Mouse (Mus musculus): ENCODE measurements around the gene Atp6v0c.

The Atp6v0c gene

DNA sequence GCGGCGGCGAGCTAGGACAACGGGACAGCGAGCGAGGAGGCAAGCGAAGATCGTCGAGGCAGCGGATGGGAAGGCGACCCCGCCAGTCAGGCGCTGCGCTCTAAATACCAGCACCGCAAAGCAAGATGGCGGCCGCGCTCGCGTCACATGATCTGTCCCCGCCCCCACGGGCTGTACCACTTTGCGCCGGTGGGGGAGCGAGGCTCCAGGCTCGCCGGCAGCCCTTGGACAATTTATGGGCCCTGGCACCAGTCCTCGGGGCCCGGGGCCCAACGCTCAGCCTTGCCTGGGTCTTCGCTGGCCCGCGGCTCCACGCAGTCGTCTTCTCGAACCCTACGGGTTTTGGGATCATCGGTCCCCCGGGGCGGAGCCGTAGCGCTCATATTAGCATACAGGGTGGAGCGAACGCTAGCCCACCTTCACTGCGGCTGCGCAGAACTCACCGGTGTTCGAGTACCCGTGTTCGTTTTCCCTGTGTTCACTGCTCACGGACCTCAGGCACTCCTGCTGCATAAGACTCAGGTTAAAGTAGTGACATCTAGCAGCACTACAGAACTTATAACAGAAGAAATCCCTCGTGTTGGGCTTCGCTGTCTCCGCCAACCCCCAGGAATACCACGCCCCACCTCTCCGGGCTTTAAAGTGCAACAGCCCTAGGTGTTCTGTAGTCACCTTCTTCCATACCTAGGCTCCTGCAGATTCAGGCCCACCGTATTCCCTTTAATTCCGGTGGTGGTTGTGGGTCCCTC, at the start of gene Atp6v0c:
TSS of gene Atp6v0c (minus strand) at position 386 of the 749 bp plus-strand sequence.
- peak; percentile 96 for DNase-seq (ENCODE audit: extremely low spot score, low spot score)

GRCm38 (mm10) chr17:24216836-24217235, 47.3 kb upstream of the Atp6v0c start:
- DNase-seq (ENCODE audit: extremely low spot score, low spot score): no peak

- no peak for DNase-seq (ENCODE audit: extremely low spot score, low spot score)
Observed at GRCm38 (mm10) chr17:24213186-24213585, 43.7 kb upstream of the Atp6v0c start.

GRCm38 (mm10) chr17:24212441-24213018, 43.0 kb upstream of the Atp6v0c start:
- DNase-seq (ENCODE audit: extremely low spot score, low spot score): no peak

DNA sequence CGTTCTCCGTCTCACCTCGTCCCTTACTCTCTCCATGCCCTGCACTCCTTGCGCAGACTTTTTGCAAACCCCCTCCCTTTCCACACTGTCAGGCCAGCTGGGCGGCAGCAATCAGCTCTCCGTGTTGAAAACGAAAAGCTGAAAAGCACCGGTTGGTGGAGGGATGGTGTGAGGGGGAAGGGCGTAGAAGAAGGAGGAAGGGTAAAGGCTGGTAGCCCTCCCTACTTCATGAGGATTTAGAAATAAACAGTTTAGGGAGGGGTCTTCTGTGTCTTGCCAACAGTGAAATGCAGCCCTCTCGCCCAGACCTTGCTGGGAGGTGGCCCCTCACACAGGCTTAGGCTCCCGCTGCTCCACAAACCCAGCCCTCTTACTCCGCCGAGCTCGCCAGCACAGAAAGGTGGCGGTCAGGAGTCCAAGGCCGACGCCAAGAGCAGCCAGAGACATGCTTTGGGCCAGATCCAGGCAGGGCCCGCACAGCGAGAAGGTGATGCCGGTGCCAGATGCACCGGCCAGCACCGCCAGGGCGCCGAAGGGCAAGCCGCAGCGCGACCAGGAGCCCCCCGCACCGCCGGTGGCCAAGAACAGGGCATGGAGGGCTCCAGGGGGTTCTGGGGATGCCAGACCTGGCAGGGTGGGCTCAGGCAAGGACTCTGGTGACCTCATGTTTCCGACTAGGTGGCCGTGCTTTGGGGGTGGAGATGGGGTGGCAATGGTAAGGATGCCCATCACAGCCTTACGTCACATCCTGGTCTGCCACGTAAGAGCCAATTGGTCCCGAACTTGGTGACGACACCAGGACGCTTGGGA, 42.3 kb upstream of the Atp6v0c start:
- DNase-seq (ENCODE audit: extremely low spot score, low spot score): peak; percentile 72

GRCm38 (mm10) chr17:24210591-24210990, 41.1 kb upstream of the Atp6v0c start:
- DNase-seq (ENCODE audit: extremely low spot score, low spot score): no peak

- no peak for DNase-seq (ENCODE audit: extremely low spot score, low spot score)
Observed at GRCm38 (mm10) chr17:24209916-24210240, 40.4 kb upstream of the Atp6v0c start.

DNA sequence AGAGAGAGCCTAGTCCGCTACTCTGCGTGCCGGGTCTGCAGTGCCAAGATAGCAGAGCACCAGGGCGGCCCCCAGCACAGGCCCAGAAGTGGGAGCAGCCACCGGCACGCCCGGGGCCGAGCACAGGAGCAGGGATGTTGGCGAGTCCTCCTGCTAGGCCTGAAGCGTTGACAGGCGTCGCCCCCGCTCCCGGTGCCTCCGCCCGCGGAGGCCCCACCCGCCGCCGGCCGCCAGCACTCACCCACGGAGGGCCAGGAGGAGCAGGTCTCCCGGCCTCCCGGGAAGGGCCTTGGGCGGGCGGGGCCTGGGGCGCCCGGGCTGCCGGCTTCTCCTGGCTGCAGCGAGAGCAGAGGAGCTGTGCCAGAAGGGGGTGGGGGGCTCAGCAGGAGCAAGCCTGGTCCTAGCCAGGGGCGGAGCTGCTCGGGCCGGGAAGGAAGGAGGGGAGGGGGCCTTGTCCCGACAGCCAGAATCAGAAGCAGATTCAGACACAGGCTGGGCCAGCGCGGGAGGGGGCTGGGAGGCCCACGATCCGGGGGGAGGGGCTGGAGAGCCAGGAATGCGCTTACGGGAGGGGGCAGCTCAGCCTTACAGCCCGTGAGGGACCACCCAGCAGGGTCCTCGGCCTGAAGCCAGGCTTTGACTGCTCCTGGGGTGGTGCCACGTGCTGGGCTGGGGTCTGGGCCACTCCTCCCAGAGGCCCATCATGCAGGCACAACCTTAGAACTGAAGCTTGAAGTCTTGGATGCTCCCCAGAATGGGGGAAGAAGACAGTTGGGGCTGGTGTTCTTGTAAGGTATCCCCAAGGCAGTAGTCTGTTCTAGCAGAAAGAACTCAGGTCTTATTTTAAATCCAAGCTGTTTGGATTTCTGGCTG, 39.8 kb upstream of the Atp6v0c start, which contains the start of gene Ntn3:
TSS of gene Ntn3 (minus strand) at position 489 of the 873 bp plus-strand sequence.
- peak; percentile 82 for DNase-seq (ENCODE audit: extremely low spot score, low spot score)

- no peak for DNase-seq (ENCODE audit: extremely low spot score, low spot score)
Observed at GRCm38 (mm10) chr17:24208641-24209042, 39.1 kb upstream of the Atp6v0c start.

GRCm38 (mm10) chr17:24207768-24208640, 38.5 kb upstream of the Atp6v0c start:
- DNase-seq (ENCODE audit: extremely low spot score, low spot score): peak; percentile 24

DNA sequence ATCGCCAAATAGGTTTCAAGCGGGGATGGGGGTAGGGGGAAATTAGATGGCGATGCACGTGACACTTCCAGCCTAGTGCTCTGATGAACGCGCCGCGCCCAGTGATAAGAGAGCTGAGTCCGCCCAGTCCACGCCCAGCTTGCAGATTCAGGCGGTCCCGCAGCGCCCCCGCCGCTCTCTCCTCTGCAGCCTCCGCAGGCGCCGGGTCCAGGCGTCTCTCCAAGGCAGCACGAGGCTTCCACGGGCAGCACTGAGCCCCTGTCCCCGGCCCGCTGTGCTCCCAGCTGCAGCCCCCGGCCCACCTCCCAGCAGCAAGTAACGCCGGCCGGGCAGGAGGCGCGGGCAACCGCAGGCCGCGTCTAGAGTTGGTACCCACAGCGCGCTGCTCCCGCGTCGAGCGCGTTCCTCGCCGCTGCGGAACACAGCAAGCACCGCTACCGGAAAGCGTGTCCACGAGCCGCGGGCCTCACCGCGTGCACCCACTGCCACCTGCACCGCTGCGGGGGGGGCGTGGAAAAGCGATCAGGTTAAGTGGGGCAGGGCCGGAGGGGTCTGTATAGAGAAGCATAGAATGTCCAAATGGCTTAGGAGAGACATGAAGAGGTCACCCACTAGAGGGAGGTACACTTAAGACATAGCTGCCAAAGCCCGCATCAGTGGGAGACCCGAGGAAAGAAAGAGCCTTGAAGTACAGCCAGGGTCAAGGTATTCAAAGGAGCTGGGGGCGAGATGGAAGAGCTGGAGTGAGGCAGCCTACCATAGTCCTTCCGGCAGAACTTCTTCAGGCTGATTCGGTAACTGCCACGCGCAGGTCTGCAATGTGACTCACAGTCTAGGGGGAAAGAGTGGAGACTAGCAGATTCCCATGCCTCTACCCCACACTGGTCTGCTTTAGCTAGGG, 37.2 kb upstream of the Atp6v0c start:
- peak; percentile 64 for DNase-seq (ENCODE audit: extremely low spot score, low spot score)

DNA sequence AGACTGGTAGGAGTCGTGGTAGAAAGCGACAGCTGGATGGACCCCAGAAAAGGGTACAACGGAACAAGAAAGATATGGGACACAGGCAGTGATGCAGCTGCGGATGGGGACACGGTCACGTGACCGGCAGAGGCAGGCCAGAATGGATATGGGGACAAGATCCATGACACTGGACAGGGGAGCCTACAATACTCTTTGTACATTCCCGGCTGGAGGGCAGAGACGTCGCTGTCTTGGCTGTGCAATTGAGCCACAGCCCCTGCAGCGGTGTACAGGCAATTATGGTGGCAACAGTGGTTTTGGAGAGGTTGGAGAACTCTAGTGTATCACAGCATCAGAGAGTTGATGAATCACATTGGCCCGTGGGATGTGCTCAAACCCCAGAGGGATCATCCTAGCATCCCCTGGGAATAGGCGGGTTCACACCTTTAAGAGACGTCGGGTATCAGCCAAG, 36.4 kb upstream of the Atp6v0c start:
- DNase-seq (ENCODE audit: extremely low spot score, low spot score): no peak

DNA sequence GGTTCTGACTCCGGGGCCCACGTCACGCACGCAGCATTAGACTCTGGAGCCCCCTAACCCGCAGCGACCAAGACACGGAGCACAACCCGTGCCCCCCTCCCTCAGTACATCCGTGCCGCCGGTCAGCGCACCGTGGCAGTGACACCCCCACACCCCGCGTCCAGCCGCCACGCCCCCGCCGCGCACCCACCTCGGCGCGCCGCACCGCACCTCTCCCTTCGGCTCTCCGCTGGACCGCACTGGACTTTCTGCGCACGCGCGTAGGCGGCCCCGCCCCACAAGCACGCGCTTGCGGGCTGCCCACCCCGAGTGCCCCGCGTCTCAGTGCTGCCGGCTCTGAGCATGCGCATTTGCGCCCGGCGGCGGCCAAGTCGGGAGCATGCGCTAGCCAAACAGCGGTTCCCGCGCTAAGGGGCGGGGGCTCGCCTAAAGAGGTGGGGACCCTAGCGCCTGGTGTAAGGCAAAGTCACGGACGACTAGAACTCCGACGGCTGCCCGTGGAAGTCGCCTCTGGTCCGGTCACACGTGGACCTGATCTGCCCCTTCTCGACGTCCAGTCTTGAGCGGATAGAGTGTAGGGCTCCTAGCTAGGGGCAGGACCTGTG, 35.9 kb upstream of the Atp6v0c start, which contains the start of gene Tbc1d24:
TSS of gene Tbc1d24 (minus strand) at position 279 of the 605 bp plus-strand sequence.
- DNase-seq (ENCODE audit: extremely low spot score, low spot score): peak; percentile 96

DNA sequence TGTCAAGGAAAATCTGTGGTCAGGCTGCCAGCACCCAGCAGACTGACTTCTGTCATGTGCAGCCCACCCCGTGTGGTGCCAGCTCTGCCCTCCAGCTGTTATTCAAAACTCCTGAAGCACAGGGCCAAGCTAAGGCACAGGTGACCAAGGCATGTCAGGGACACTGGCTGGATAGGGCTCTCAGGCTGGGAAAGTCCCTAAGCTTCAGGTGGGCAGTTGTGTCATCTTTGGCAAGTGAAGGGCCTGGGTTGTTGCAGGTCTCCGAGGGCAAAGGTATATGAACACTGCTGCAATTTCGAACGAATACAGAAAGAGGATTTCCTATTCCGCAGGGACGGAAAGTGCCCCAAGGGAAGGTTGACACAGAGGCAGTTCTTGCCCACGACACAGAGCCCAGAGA, 35.3 kb upstream of the Atp6v0c start:
- peak; percentile 17 for DNase-seq (ENCODE audit: extremely low spot score, low spot score)

GRCm38 (mm10) chr17:24203611-24204534, 34.4 kb upstream of the Atp6v0c start:
- no peak for DNase-seq (ENCODE audit: extremely low spot score, low spot score)

GRCm38 (mm10) chr17:24203068-24203467, 33.6 kb upstream of the Atp6v0c start:
- DNase-seq (ENCODE audit: extremely low spot score, low spot score): no peak

DNA sequence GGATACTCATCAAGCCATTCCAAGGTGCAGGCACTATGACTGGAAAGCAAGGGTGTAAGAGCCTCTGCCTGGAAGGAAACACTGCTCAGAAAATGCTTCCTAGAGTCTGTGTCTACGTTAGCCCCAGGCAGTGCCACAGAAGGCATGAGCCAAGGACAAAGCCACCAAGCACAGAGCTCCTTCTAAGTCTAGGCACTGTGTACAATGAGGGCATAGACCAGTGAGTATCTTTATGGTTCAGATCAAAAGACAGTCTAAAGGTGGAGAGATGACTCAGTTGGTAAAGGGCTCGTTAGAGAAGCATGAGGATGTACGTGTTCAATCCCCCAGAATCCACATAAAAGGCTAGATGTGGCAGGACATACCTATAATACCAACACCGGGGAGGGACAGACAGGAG, 31.6 kb upstream of the Atp6v0c start:
- no peak for DNase-seq (ENCODE audit: extremely low spot score, low spot score)

GRCm38 (mm10) chr17:24199741-24200140, 30.2 kb upstream of the Atp6v0c start:
- no peak for DNase-seq (ENCODE audit: extremely low spot score, low spot score)

Measured in neural tube, embryonic 10.5 days (tissue).